Mouse (Mus musculus): Measurements from ENCODE around the gene Cdadc1. TPM values are rescaled to one million over a fixed set of nuclear protein-coding genes. Genes with fewer than 3 reads are reported as not detected.

The Cdadc1 gene
- polyA plus RNA-seq, 1 experiment from 2014 or later: 42.7 TPM

- no peak for ATAC-seq (ENCODE audit: insufficient number of reproducible peaks, insufficient read depth, low FRiP score, low read depth)
- Histone ChIP-seq H3K27me3 (ENCODE audit: control insufficient read depth, insufficient read depth, low read length) (no peaks in the 10 kb centered on the region), H3K4me2 (replicated peaks; ENCODE audit: low read depth, low read length) (no peak overlapping the region), H3K9me3 (ENCODE audit: control insufficient read depth, low read depth, low read length) (no peaks in the 10 kb centered on the region), H3K4me1 (ENCODE audit: control insufficient read depth, insufficient read depth, low read length) (0 out of 2 replicates have a peak, but pooled peaks cover 2% of the 10 kb centered on the region), H3K36me3 (ENCODE audit: control insufficient read depth, insufficient read depth, low read length) (no peaks in the 10 kb centered on the region), H3K27ac (ENCODE audit: low read length) (no peak overlapping the region), H3K4me3 (ENCODE audit: low read depth, low read length) (no peak overlapping the region), H3K9ac (replicated peaks; ENCODE audit: low read depth, low read length) (no peak overlapping the region)
- WGBS: 56% methylated on average over 1 of the region's 1 CpGs
Measured at GRCm38 (mm10) chr14:59530801-59531200, 67.0 kb downstream of the Cdadc1 start.

GRCm38 (mm10) chr14:59525843-59526242, 71.9 kb downstream of the Cdadc1 start:
- WGBS: 79% methylated on average over 5 of the region's 5 CpGs
- Histone ChIP-seq H3K27ac (ENCODE audit: low read length) (no peak overlapping the region), H3K4me1 (ENCODE audit: control insufficient read depth, insufficient read depth, low read length) (no peaks in the 10 kb centered on the region), H3K9me3 (ENCODE audit: control insufficient read depth, low read depth, low read length) (no peaks in the 10 kb centered on the region), H3K4me3 (ENCODE audit: low read depth, low read length) (no peak overlapping the region), H3K4me2 (replicated peaks; ENCODE audit: low read depth, low read length) (no peak overlapping the region), H3K27me3 (ENCODE audit: control insufficient read depth, insufficient read depth, low read length) (no peaks in the 10 kb centered on the region), H3K36me3 (ENCODE audit: control insufficient read depth, insufficient read depth, low read length) (no peaks in the 10 kb centered on the region), H3K9ac (replicated peaks; ENCODE audit: low read depth, low read length) (no peak overlapping the region)
- no peak for ATAC-seq (ENCODE audit: insufficient number of reproducible peaks, insufficient read depth, low FRiP score, low read depth)

GRCm38 (mm10) chr14:59513922-59514444, 83.8 kb downstream of the Cdadc1 start:
- H3K36me3 ChIP-seq (ENCODE audit: control insufficient read depth, insufficient read depth, low read length): no peaks in the 10 kb centered on the region
- WGBS: 78% methylated on average over 6 of the region's 6 CpGs
- no peak for ATAC-seq (ENCODE audit: insufficient number of reproducible peaks, insufficient read depth, low FRiP score, low read depth)
- no peaks in the 10 kb centered on the region for H3K4me1 ChIP-seq (ENCODE audit: control insufficient read depth, insufficient read depth, low read length)
- H3K4me2 ChIP-seq (replicated peaks; ENCODE audit: low read depth, low read length): no peak overlapping the region
- H3K27ac ChIP-seq (ENCODE audit: low read length): no peak overlapping the region
- H3K27me3 ChIP-seq (ENCODE audit: control insufficient read depth, insufficient read depth, low read length): no peaks in the 10 kb centered on the region
- no peak overlapping the region for H3K9ac ChIP-seq (replicated peaks; ENCODE audit: low read depth, low read length)
- no peaks in the 10 kb centered on the region for H3K9me3 ChIP-seq (ENCODE audit: control insufficient read depth, low read depth, low read length)
- H3K4me3 ChIP-seq (ENCODE audit: low read depth, low read length): no peak overlapping the region

Other genes starting within 250 kb of the Cdadc1 start
- 2.3 and 2.8 TPM in 2 replicates for gene Phf11d, start 232.5 kb downstream of the Cdadc1 start, polyA plus RNA-seq (2014; fragmentation: Nextera tagmentation; extraction: Ambion mirVana)
- 0.87 and 0.88 TPM in 2 replicates for gene Phf11c, start 202.6 kb downstream of the Cdadc1 start, polyA plus RNA-seq (2014; fragmentation: Nextera tagmentation; extraction: Ambion mirVana)
- gene Setdb2, start 157.1 kb downstream of the Cdadc1 start, polyA plus RNA-seq (2014; fragmentation: Nextera tagmentation; extraction: Ambion mirVana): 10.0 and 10.5 TPM in 2 replicates
- 43.2 and 49.3 TPM in 2 replicates for gene Cab39l, start 157.0 kb downstream of the Cdadc1 start, polyA plus RNA-seq (2014; fragmentation: Nextera tagmentation; extraction: Ambion mirVana)
- 8.3 and 10.4 TPM in 2 replicates for gene Shisa2, start 27.3 kb upstream of the Cdadc1 start, polyA plus RNA-seq (2014; fragmentation: Nextera tagmentation; extraction: Ambion mirVana)

Measured in stomach, embryonic 14.5 days (tissue).